24 mouse cellular contexts compared by ENCODE assay signal in genomic region chr6:125454299-125454698, GRCm38 (mm10). TPM values are rescaled to one million over a fixed set of nuclear protein-coding genes. Genes with fewer than 3 reads are reported as not detected.
DNase-seq lines count a peak whose midpoint lies in the region; ATAC-seq and TF ChIP-seq lines count a peak whose summit lies in the region.
"Had no signal": no experiment of that assay in that cellular context is flagged by ENCODE, and none has a peak within 500 bp of the region (broad histone marks: within the 10 kb centered on the region; RNA-seq: fewer than 3 reads in every experiment).

No protein-coding gene starts in this region.

- no peak overlapping the region; the same call in 1 of the 2 replicates for H3K9ac ChIP-seq in embryonic facial prominence, embryonic 13.5 days
- H3K9ac ChIP-seq in ES-Bruce4 (ENCODE audit: low read depth, poor library complexity, severe bottlenecking) = no peak overlapping the region
- no peak overlapping the region for H3K9ac ChIP-seq in limb, embryonic 13.5 days
- no peak overlapping the region for H3K9ac ChIP-seq in hindbrain, embryonic 11.5 days (ENCODE audit: low read depth, low read length)
- H3K9ac ChIP-seq: forebrain, postnatal 0 days; heart, embryonic 13.5 days; hindbrain, embryonic 12.5 days; hindbrain, embryonic 15.5 days had no signal

- H3K4me1 ChIP-seq in embryonic facial prominence, embryonic 13.5 days = peaks cover 34% of the 10 kb centered on the region
- H3K4me1 ChIP-seq in embryonic facial prominence, embryonic 10.5 days = peaks cover 11% of the 10 kb centered on the region; the same call in 1 of the 2 replicates
- H3K4me1 ChIP-seq in ES-Bruce4 (ENCODE audit: control insufficient read depth, insufficient read depth, low read length) = peaks cover 10% of the 10 kb centered on the region
- peaks cover 38% of the 10 kb centered on the region for H3K4me1 ChIP-seq in limb, embryonic 13.5 days
- no peaks in the 10 kb centered on the region for H3K4me1 ChIP-seq in hindbrain, embryonic 11.5 days (replicated peaks; ENCODE audit: control insufficient read depth, insufficient read depth, low read length)

- H3K4me3 ChIP-seq in embryonic facial prominence, embryonic 13.5 days = no peak overlapping the region
- H3K4me3 ChIP-seq in embryonic facial prominence, embryonic 10.5 days = no peak overlapping the region
- no peak overlapping the region for H3K4me3 ChIP-seq in ES-Bruce4 (ENCODE audit: low read depth, low read length)
- no peak overlapping the region for H3K4me3 ChIP-seq in limb, embryonic 13.5 days
- H3K4me3 ChIP-seq in gastrocnemius, adult 2 months = no peak overlapping the region
- no peak overlapping the region for H3K4me3 ChIP-seq in hindbrain, embryonic 11.5 days (ENCODE audit: low read depth, low read length)
- H3K4me3 ChIP-seq: heart, adult 2 months; heart, embryonic 10.5 days; heart, embryonic 13.5 days; hindbrain, embryonic 12.5 days; hindbrain, embryonic 15.5 days had no signal

- no peak for TF ChIP-seq POLR2A in ES-Bruce4 (IDR thresholded peaks at IDR 0.05; ENCODE audit: insufficient read depth, low read length)

- H3K27me3 ChIP-seq in embryonic facial prominence, embryonic 13.5 days = no peaks in the 10 kb centered on the region
- H3K27me3 ChIP-seq in embryonic facial prominence, embryonic 10.5 days (replicated peaks; ENCODE audit: low read depth, poor library complexity, severe bottlenecking) = no peaks in the 10 kb centered on the region
- H3K27me3 ChIP-seq in ES-Bruce4 (ENCODE audit: control insufficient read depth, insufficient read depth, low read length, poor library complexity, severe bottlenecking) = no peaks in the 10 kb centered on the region
- no peaks in the 10 kb centered on the region for H3K27me3 ChIP-seq in limb, embryonic 13.5 days
- H3K27me3 ChIP-seq in hindbrain, embryonic 11.5 days (ENCODE audit: control insufficient read depth, insufficient read depth, low read length) = no peaks in the 10 kb centered on the region
- H3K27me3 ChIP-seq: heart, embryonic 13.5 days; hindbrain, embryonic 12.5 days; hindbrain, embryonic 15.5 days had no signal

- 0 out of 2 replicates have a peak, but pooled peaks have one; percentile 53 for TF ChIP-seq EP300 in ES-Bruce4 (IDR thresholded peaks at IDR 0.05; ENCODE audit: insufficient read depth, low read depth, low read length)

- H3K9me3 ChIP-seq in embryonic facial prominence, embryonic 13.5 days = no peaks in the 10 kb centered on the region
- H3K9me3 ChIP-seq in embryonic facial prominence, embryonic 10.5 days = no peaks in the 10 kb centered on the region
- H3K9me3 ChIP-seq in ES-Bruce4 (replicated peaks; ENCODE audit: control insufficient read depth, insufficient read depth, low read length, poor library complexity, severe bottlenecking) = peaks cover 1% of the 10 kb centered on the region; the same call in 1 of the 2 replicates
- H3K9me3 ChIP-seq in limb, embryonic 13.5 days = no peaks in the 10 kb centered on the region
- no peaks in the 10 kb centered on the region for H3K9me3 ChIP-seq in hindbrain, embryonic 11.5 days (ENCODE audit: control insufficient read depth, low read length)
- H3K9me3 ChIP-seq: heart, embryonic 10.5 days; heart, embryonic 13.5 days; hindbrain, embryonic 12.5 days; hindbrain, embryonic 15.5 days had no signal

- H3K27ac ChIP-seq in embryonic facial prominence, embryonic 13.5 days = peak overlapping the region; percentile 44
- H3K27ac ChIP-seq in embryonic facial prominence, embryonic 10.5 days (replicated peaks) = no peak overlapping the region
- peak overlapping the region; percentile 58 for H3K27ac ChIP-seq in ES-Bruce4 (ENCODE audit: insufficient read depth, low read length)
- H3K27ac ChIP-seq in limb, embryonic 13.5 days = peak overlapping the region; percentile 6; the same call in 1 of the 2 replicates
- H3K27ac ChIP-seq in gastrocnemius, adult 2 months = no peak overlapping the region
- H3K27ac ChIP-seq in hindbrain, embryonic 11.5 days (ENCODE audit: low read depth, low read length) = no peak overlapping the region
- H3K27ac ChIP-seq: heart, adult 2 months; heart, embryonic 10.5 days; heart, embryonic 13.5 days; hindbrain, embryonic 12.5 days; hindbrain, embryonic 15.5 days had no signal

- no peak overlapping the region for H3K4me2 ChIP-seq in embryonic facial prominence, embryonic 13.5 days
- no peak overlapping the region for H3K4me2 ChIP-seq in limb, embryonic 13.5 days (replicated peaks)
- no peak overlapping the region for H3K4me2 ChIP-seq in hindbrain, embryonic 11.5 days (replicated peaks; ENCODE audit: low read depth, low read length)
- H3K4me2 ChIP-seq: heart, embryonic 13.5 days; hindbrain, embryonic 12.5 days; hindbrain, embryonic 15.5 days had no signal

- peaks cover under 1% of the 10 kb centered on the region; the same call in 1 of the 2 replicates for H3K36me3 ChIP-seq in embryonic facial prominence, embryonic 13.5 days
- no peaks in the 10 kb centered on the region for H3K36me3 ChIP-seq in embryonic facial prominence, embryonic 10.5 days (replicated peaks)
- peaks cover 8% of the 10 kb centered on the region for H3K36me3 ChIP-seq in ES-Bruce4 (ENCODE audit: control insufficient read depth, insufficient read depth, low read length, poor library complexity, severe bottlenecking)
- H3K36me3 ChIP-seq in limb, embryonic 13.5 days = peaks cover 10% of the 10 kb centered on the region
- H3K36me3 ChIP-seq in hindbrain, embryonic 11.5 days (ENCODE audit: control insufficient read depth, insufficient read depth, low read length) = no peaks in the 10 kb centered on the region
- H3K36me3 ChIP-seq: hindbrain, embryonic 12.5 days; hindbrain, embryonic 15.5 days had no signal

- intact Hi-C loops in gastrocnemius, postnatal 14 days (cut with DNase I; ENCODE audit: low total_unique reads) = no loop called here
- intact Hi-C loops in gastrocnemius, adult 2 months (cut with DNase I) = no loop called here

- TF ChIP-seq CTCF in ES-Bruce4 (IDR thresholded peaks at IDR 0.05; ENCODE audit: low read depth, low read length) = no peak
- no peak for TF ChIP-seq CTCF in gastrocnemius, adult 2 months (IDR thresholded peaks at IDR 0.05)

- no peak for ATAC-seq in embryonic facial prominence, embryonic 13.5 days (ENCODE audit: insufficient number of reproducible peaks, insufficient read depth, low FRiP score, low TSS enrichment, low read depth)
- ATAC-seq in limb, embryonic 13.5 days (ENCODE audit: low FRiP score, low read depth) = no peak
- ATAC-seq in hindbrain, embryonic 11.5 days (ENCODE audit: low FRiP score) = no peak
- ATAC-seq: forebrain, embryonic 14.5 days; forebrain, postnatal 0 days had no signal

- WGBS in embryonic facial prominence, embryonic 13.5 days = 48% methylated on average over 5 of the region's 5 CpGs
- 53% methylated on average over 5 of the region's 5 CpGs for WGBS in embryonic facial prominence, embryonic 10.5 days
- 70% methylated on average over 5 of the region's 5 CpGs for WGBS in limb, embryonic 13.5 days
- 43% methylated on average over 5 of the region's 5 CpGs for WGBS in hindbrain, embryonic 11.5 days

- DNase-seq in embryonic facial prominence, embryonic 10.5 days (ENCODE audit: low spot score) = no peak
- DNase-seq in ZHBTc4 (ENCODE audit: low read depth, low spot score) = peak; percentile 73
- DNase-seq in gastrocnemius, postnatal 14 days = no peak
- DNase-seq in gastrocnemius, adult 2 months = no peak
- no peak for DNase-seq in hindbrain, embryonic 11.5 days (ENCODE audit: low spot score)
- DNase-seq: adrenal gland, adult 2 months; adrenal gland, postnatal 14 days; cerebellum, adult 11 months; cerebellum, adult 2 months; cerebellum, adult 9-11 months; cerebellum, postnatal 25 days; forebrain, postnatal 0 days; gastrocnemius, postnatal 36 days; heart, adult 2 months; heart, postnatal 14 days; heart, postnatal 4 days had no signal

RNA-seq across cellular contexts. Expression of gene Cd9, which starts 40.3 kb away (rescaled TPM):
- polyA plus RNA-seq in embryonic facial prominence, embryonic 13.5 days (2015; fragmentation: Nextera tagmentation; extraction: Ambion mirVana) = 160 and 189 TPM in 2 replicates
- polyA plus RNA-seq in embryonic facial prominence, embryonic 10.5 days (2016; fragmentation: Nextera tagmentation; extraction: Ambion mirVana) = 33.0 and 36.2 TPM in 2 replicates
- 417 and 439 TPM in 2 replicates for polyA plus RNA-seq in ES-Bruce4 (2011; ENCODE audit: insufficient read depth, insufficient read length, low read depth, missing spikeins)
- polyA plus RNA-seq in limb, embryonic 13.5 days (2015; fragmentation: Nextera tagmentation; extraction: Ambion mirVana) = 157 and 174 TPM in 2 replicates
- total RNA-seq in gastrocnemius, postnatal 14 days (2021) = 10 to 100 TPM; 47.6 to 76.0 TPM
- total RNA-seq in gastrocnemius, adult 2 months (2021) = 10 to 100 TPM; 19.1 to 30.7 TPM
- 42.6 and 45.9 TPM in 2 replicates for polyA plus RNA-seq in hindbrain, embryonic 11.5 days (2014; fragmentation: Nextera tagmentation; extraction: Ambion mirVana)

Comparison
In these comparisons a context has a peak if more than half of its experiments do, and no peak if none do; other contexts are left out.
1. H3K27ac ChIP-seq: peak in embryonic facial prominence, embryonic 13.5 days (single experiment), ES-Bruce4 (single experiment) and limb, embryonic 13.5 days (single experiment); none in embryonic facial prominence, embryonic 10.5 days (single experiment), gastrocnemius, adult 2 months (single experiment) and hindbrain, embryonic 11.5 days (single experiment).